Mouse (Mus musculus) intestine, embryonic 15.5 days (tissue): ENCODE results near the gene Mcts2. TPM values are rescaled to one million over a fixed set of nuclear protein-coding genes. Genes with fewer than 3 reads are reported as not detected.
"Not testable (repeated sequence)": the region's sequence is repeated elsewhere in the genome, so short reads cannot be mapped to it uniquely, and the experiment has no call there.

ENCODE experiments used
- ATAC-seq: fragments of 200-750 bp; cut with Nextera tagmentation; 2 replicates; pipeline ENCODE4 v1.8.0; 2017; ENCODE audit warnings: moderate TSS enrichment, moderate library complexity
- H3K27ac ChIP-seq: fragments of 300-500 bp; sonication (generic); 2 replicates; pipeline ENCODE4 v1.5.1; 2015; ENCODE audit warnings: mild to moderate bottlenecking, inconsistent platforms
- H3K27me3 ChIP-seq: fragments of 300-500 bp; sonication (generic); replicated peaks from 2 replicates; pipeline ENCODE4 v1.6.1; 2015; ENCODE audit warnings: inconsistent platforms
- H3K36me3 ChIP-seq: fragments of 300-500 bp; sonication (generic); 2 replicates; pipeline ENCODE4 v1.6.1; 2015; ENCODE audit warnings: inconsistent platforms
- H3K4me1 ChIP-seq: fragments of 300-500 bp; sonication (generic); replicated peaks from 2 replicates; pipeline ENCODE4 v1.6.1; 2015; ENCODE audit warnings: inconsistent platforms
- H3K4me2 ChIP-seq: fragments of 300-500 bp; sonication (generic); replicated peaks from 2 replicates; pipeline ENCODE4 v1.6.1; 2015; ENCODE audit warnings: mild to moderate bottlenecking, inconsistent platforms
- H3K4me3 ChIP-seq: fragments of 300-500 bp; sonication (generic); replicated peaks from 2 replicates; pipeline ENCODE4 v1.5.1; 2015; ENCODE audit warnings: inconsistent platforms
- H3K9ac ChIP-seq: fragments of 300-500 bp; sonication (generic); 2 replicates; pipeline ENCODE4 v1.6.1; 2015; ENCODE audit warnings: inconsistent platforms
- H3K9me3 ChIP-seq: fragments of 300-500 bp; sonication (generic); 2 replicates; pipeline ENCODE4 v1.6.1; 2016; ENCODE audit warnings: inconsistent platforms
- WGBS: fragments of 180-500 bp; shearing (Covaris S2); methylation state at CpG from one replicate; pipeline ENCODE4 v1.1.7; 2015; 5-methylcytosine and 5-hydroxymethylcytosine counted together
- polyA plus RNA-seq: library from polyadenylated mRNA; unstranded; fragments of >200 nt; fragmentation: Nextera tagmentation; extraction: Ambion mirVana; gene quantifications from 2 replicates; pipeline ENCODE4 v1.2.1, GENCODE M21; 2015

Mcts2 gene
- 26.3 and 26.8 TPM in 2 replicates for polyA plus RNA-seq

DNA sequence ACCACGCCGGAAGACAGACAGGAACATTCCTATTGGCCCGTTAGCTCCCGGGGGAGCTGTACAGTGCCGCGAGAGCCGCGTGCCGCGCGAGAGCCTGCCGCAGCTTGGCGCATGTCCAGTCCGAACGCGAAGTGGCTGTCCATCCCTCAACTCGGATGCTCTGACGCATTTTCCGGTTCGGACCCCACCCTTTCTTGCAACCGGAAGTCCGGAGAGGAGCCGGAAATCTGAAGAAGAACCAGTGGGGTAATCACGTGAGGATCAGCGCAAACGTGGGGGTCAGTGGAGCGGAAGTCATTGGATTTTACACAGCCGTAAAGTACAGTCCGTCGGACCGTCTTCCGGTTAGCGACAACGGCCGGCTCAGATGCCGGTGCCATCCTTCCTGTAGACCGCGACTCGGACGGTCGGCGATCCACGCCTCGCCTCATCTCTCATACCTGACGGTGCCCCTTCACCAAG is at the start of gene Mcts2:
Mcts2 (plus strand) TSS at position 230 of the 462 bp plus-strand sequence.
- H3K27me3 ChIP-seq: no peaks in the 10 kb centered on the region
- 44% methylated on average over 45 of the region's 45 CpGs for WGBS
- peak within 1 kb of the TSS; percentile 21; the same call in 1 of the 2 replicates for H3K9ac ChIP-seq
- H3K27ac ChIP-seq: no peak within 1 kb of the TSS
- peak; percentile 96 for ATAC-seq
- no peaks in the 10 kb centered on the region for H3K4me1 ChIP-seq
- H3K36me3 ChIP-seq: peaks cover 57% of the 10 kb centered on the region
- no peaks in the 10 kb centered on the region for H3K9me3 ChIP-seq
- peak within 1 kb of the TSS; percentile 39 for H3K4me3 ChIP-seq
- H3K4me2 ChIP-seq: peak within 1 kb of the TSS; percentile 56

DNA sequence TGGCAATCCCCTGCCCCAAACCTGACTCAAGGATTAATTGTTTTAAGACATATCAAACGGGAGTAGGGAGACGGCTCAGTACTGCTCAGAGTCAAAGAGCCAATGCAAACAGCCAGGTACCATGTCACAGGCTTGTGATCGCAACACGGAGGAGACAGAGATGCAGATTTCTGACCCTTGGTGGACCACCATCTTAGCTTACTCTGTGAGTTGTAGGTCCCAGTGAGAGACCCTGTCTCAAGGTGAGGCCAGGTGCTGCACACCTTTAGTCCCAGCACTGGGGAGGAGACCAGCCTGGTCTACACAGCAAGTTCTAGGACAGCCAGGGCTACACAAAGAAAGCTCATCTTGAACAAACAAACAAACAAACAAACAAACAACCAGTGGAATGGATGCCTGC is 49.5 kb upstream of the Mcts2 start:
- 76% methylated on average over 4 of the region's 4 CpGs for WGBS

DNA sequence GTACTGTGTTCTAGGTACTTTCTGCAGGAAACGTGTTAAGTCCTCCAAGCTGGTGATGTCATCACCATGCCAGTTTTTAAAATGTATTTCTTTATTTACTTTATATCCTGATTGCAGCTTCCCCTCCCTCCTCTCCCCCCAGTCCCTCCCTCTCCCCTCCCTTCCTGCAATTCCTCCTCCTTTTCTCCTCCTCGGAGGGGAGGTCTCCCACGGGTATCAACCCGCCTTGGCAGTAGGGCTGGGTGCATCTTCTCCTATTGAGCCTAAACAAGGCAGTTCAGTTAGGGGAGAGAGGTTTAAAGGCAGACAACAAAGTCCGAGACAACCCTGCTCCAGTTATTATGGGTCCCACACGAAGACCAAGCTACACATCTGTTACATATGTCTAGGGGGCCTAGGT is 48.0 kb upstream of the Mcts2 start:
- Histone ChIP-seq H3K4me2 (no peak overlapping the region), H3K4me3 (no peak overlapping the region), H3K27ac (peak overlapping the region; percentile 82), H3K27me3 (0 out of 2 replicates have a peak, but pooled peaks cover 2% of the 10 kb centered on the region), H3K9me3 (no peaks in the 10 kb centered on the region), H3K36me3 (no peaks in the 10 kb centered on the region), H3K4me1 (peaks cover 11% of the 10 kb centered on the region), H3K9ac (no peak overlapping the region)
- 52% methylated on average over 6 of the region's 6 CpGs for WGBS
- ATAC-seq: no peak

More for the DNA sequence above, 49.5 kb upstream of the Mcts2 start:
- Histone ChIP-seq H3K4me3 (no peak overlapping the region), H3K9ac (no peak overlapping the region), H3K36me3 (no peaks in the 10 kb centered on the region), H3K4me2 (no peak overlapping the region), H3K27ac (peak overlapping the region; percentile 86), H3K27me3 (0 out of 2 replicates have a peak, but pooled peaks cover 2% of the 10 kb centered on the region), H3K9me3 (no peaks in the 10 kb centered on the region), H3K4me1 (peaks cover 11% of the 10 kb centered on the region)
- ATAC-seq: no peak

DNA sequence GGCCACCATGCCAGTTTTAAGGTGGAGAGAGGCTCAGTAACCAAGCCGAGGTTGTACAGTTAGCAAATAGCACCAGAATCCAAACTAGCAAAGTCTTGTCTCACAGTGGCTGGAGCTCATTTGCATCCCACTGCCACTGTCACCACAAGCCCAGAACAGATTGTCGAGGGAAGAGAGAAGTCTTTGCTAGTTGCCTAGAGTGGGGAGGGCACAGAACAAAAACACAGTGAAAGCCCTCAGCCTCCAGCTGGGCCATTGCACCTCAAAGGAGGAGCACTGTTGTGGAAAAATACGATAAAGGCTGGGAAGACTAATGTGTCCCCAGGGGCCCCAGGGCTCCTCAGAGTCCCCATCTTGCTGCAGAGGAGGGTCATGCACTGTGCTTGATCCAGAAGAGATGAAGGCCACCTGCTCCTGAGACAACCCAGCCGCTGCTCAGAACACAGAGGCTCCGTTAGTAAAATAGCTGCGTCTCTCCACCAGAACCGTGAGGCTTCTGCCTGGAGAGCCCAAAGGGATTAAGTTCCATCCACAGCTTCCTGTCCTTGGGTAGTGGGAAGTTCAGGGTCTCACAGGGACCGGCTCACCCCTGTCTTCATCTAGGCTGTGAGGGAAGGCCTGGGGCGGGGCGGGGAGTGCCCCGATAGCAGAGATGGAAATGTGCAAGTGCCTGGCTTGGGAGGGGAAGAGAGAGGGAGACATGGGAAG is 47.3 kb upstream of the Mcts2 start:
- WGBS: 21% methylated on average over 11 of the region's 11 CpGs
- ATAC-seq: peak; percentile 60
- Histone ChIP-seq H3K9ac (no peak overlapping the region; the same call in 1 of the 2 replicates), H3K27me3 (no peaks in the 10 kb centered on the region), H3K4me1 (peaks cover 11% of the 10 kb centered on the region), H3K4me2 (no peak overlapping the region), H3K27ac (peak overlapping the region; percentile 82), H3K9me3 (no peaks in the 10 kb centered on the region), H3K36me3 (no peaks in the 10 kb centered on the region), H3K4me3 (no peak overlapping the region)

DNA sequence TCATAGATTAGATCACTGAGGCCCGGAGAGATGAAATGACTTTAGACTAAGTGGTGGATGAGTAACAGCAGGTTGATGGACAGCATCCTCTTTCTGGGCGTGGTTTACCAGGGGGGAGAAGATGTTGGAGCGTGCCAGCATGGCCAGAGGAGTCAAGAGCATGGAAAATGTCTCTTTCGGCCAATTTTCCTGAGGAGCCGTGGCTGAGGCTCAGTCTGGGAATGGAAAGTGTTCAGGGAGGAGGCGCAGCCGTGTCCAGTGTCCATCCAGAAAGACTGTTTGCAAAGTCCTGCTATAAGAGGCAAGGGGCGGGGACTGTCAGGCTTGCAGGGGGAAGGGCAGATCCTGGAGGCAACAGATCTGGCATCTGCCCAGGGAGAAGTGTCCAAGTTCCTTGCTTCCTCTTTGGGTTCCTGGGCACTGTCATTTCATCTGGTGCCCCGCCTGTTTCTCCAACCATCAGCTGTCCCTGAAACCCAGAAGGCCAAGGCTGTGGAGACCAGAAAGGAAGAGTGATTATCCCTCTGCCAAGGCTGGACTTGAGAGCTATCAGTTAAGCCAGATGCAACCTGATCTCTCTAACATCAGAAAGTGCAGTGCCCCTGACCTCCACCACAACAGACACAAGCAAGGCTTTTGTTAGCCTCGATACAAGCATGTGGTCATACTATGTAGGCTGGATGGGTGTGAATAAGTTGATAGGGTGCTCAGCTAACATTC is 33.8 kb upstream of the Mcts2 start:
- H3K4me3 ChIP-seq: no peak overlapping the region
- ATAC-seq: 0 out of 2 replicates have a peak, but pooled peaks have one; percentile 29
- peaks cover 11% of the 10 kb centered on the region for H3K4me1 ChIP-seq
- H3K9me3 ChIP-seq: no peaks in the 10 kb centered on the region
- WGBS: 48% methylated on average over 10 of the region's 10 CpGs
- H3K27ac ChIP-seq: peak overlapping the region; percentile 5; the same call in 1 of the 2 replicates
- H3K36me3 ChIP-seq: no peaks in the 10 kb centered on the region
- no peak overlapping the region for H3K4me2 ChIP-seq
- H3K9ac ChIP-seq: no peak overlapping the region
- H3K27me3 ChIP-seq: no peaks in the 10 kb centered on the region

DNA sequence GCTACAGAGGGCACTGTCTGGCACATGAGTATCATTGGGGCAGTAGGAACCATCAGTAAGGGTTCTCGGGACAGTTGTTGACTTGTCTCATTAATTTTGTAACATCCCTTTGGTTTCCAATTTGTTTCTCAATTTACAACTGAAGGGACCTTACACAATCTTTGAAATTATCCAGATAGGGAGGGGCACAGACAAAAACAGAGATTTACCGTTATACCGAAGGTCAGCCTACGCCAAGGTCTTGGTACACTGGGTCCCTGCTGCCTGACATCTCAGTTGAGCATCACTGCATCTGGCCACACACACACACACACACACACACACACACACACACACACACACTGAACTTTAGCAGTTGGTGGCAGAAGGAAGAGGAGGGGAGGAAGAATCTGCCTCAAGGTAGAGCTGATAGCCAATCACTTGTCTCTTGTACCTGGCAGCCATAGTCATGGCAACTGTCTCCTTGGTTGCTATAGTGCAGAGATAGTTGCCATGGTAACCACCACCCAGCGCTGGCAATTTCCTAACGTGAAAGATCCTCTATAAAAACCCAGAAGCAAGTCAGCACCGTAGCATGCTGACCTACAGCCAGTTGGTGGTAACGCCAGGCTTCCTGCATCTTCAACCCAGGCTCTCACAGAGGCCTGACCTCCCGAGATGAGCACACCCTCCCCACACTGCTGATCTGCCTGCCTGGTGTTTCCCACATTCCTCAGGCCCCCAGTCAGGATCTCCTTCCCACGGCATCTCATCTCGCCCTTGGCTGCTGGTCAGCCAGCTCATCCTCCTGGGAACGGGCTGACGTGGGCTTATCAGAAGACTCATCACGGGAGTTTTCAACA is 32.7 kb upstream of the Mcts2 start:
- no peak overlapping the region for H3K27ac ChIP-seq
- no peak overlapping the region for H3K4me2 ChIP-seq
- 33% methylated on average over 14 of the region's 14 CpGs for WGBS
- no peak overlapping the region for H3K4me3 ChIP-seq
- H3K36me3 ChIP-seq: no peaks in the 10 kb centered on the region
- peaks cover 11% of the 10 kb centered on the region for H3K4me1 ChIP-seq
- H3K27me3 ChIP-seq: no peaks in the 10 kb centered on the region
- H3K9me3 ChIP-seq: no peaks in the 10 kb centered on the region
- 0 out of 2 replicates have a peak, but pooled peaks have one; percentile 42 for ATAC-seq
- no peak overlapping the region for H3K9ac ChIP-seq

DNA sequence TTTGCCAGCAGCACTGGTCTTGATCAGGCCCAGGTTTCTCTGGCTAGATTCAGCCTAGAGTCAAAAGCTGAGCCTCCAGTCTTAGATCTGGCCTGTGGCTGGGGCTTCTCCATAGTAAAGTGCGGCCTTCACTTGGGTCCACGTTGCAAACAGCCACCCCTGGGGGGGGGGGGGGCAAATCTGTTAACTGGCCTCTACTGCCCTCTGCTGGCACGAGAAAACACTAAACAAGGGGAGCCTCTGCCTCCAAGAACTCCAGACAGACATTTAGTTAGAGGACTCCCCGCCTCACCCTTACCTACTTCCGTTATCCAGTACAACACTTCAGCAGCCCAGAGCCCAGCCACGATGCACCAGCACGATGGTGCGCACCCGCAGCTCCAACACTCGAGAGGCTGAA is 29.4 kb upstream of the Mcts2 start:
- no peak for ATAC-seq
- H3K27me3 ChIP-seq: no peaks in the 10 kb centered on the region
- no peak overlapping the region for H3K9ac ChIP-seq
- no peaks in the 10 kb centered on the region for H3K36me3 ChIP-seq
- no peak overlapping the region for H3K27ac ChIP-seq
- H3K9me3 ChIP-seq: no peaks in the 10 kb centered on the region
- H3K4me2 ChIP-seq: no peak overlapping the region
- H3K4me3 ChIP-seq: no peak overlapping the region
- peaks cover 11% of the 10 kb centered on the region for H3K4me1 ChIP-seq
- 61% methylated on average over 10 of the region's 10 CpGs for WGBS

DNA sequence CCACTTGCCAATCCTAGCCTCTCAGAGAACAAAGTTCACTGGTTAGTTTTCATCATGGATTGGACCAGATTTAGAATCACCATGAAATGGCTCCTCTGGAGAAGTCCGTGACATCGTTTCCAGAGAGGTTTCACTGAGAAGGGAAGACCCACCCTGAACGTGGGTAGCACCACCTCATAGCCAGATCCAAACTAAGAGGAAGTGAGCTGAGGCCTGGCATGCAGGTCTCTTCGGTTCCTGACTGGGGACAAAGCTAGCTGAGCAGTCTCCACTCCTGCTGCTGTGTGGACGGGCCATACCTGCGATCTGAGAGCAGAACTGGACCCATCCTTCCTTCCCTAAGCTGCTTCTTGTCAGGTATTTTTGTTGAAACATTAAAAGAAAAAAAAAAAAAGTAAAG is 25.7 kb upstream of the Mcts2 start:
- Histone ChIP-seq H3K27ac (no peak overlapping the region), H3K4me1 (no peaks in the 10 kb centered on the region), H3K9ac (no peak overlapping the region), H3K36me3 (no peaks in the 10 kb centered on the region), H3K27me3 (no peaks in the 10 kb centered on the region), H3K4me2 (no peak overlapping the region), H3K9me3 (no peaks in the 10 kb centered on the region), H3K4me3 (no peak overlapping the region)
- no peak for ATAC-seq
- WGBS: 77% methylated on average over 6 of the region's 6 CpGs

DNA sequence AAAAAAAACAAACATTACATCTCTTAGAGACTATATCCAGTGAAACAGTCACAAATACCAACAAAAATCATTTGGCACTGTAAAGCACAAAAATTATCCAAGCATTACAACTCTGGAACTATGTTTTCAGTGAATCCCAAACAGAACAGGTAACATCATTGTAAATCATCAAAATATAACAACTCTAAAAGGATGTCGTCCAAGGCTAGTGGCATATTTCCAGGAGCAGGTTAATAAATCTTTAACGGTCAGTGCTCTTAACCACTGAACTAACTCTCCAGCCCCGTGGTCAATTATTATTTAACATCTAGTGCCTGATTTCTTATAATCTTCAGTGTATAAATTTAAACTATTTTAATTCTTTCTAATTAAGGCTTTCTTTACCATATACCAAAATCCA is 20.6 kb upstream of the Mcts2 start:
- WGBS: 65% methylated on average over 3 of the region's 3 CpGs
- not testable (repeated sequence) for H3K36me3 ChIP-seq, H3K4me2 ChIP-seq, H3K4me3 ChIP-seq, H3K4me1 ChIP-seq, ATAC-seq, H3K9ac ChIP-seq, H3K27ac ChIP-seq, H3K9me3 ChIP-seq, H3K27me3 ChIP-seq

DNA sequence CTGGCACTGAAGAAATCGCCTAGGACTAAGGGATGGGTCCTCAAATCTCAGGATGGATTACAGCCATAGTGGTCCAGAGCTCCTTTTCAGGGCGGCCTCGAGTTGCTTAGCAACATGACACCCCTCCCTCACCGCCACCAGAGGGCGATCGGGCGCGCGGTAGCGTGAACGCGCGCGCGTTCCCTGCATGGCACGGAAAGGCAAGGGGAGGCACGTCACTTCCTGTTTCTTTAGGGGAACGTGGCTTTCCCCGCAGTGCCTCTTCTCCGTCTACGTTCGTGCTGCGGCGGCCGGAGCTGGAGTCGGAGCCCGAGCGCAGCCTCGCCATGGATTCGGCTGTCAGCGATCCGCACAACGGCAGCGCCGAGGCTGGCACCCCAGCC is 17.6 kb upstream of the Mcts2 start, which contains the start of gene H13:
H13 (plus strand) TSS at position 206 of the 383 bp plus-strand sequence.
- Histone ChIP-seq H3K9ac (peak within 1 kb of the TSS; percentile 89), H3K27me3 (no peaks in the 10 kb centered on the region), H3K4me3 (peak within 1 kb of the TSS; percentile 86), H3K9me3 (no peaks in the 10 kb centered on the region), H3K27ac (peak within 1 kb of the TSS; percentile 94), H3K4me1 (peaks cover 28% of the 10 kb centered on the region), H3K4me2 (peak within 1 kb of the TSS; percentile 60), H3K36me3 (no peaks in the 10 kb centered on the region)
- 0% methylated on average over 35 of the region's 35 CpGs for WGBS
- ATAC-seq: peak; percentile 87

DNA sequence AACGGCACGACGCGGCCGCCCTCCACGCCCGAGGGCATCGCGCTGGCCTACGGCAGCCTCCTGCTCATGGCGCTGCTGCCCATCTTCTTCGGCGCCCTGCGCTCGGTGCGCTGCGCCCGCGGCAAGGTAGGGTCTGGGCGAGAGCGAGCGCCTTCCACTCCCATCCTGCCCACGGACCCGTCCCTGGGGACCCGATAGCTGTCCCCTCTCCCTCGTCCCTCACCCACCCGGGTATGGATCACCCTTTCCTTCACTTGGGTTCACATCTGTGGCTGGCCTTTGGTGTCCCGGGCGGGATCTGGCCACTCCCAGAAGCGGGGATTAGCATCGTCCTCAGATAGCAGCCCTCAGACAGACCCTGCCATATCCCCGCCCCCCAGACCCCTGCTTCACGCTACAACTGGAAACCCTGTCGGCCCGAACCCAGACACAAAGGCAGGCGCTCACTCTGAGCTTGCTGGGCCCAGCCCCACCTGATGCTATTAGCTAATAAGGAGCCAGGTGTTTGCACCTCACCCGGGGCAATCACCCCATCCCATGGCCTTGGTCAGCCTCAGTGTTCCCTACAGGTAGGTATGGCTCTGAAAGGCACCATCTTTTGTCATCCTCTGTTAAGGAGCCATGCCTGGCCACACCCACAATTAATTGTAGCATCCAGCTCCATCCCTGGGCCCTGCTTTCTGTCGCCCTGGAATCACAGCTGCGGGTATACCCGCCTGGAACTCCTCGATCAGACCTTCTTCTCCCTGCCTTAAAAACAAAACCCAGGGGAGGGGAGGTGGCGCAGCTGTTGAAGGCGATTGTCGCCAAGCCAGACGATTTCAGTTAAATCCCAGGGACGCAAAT is 17.0 kb upstream of the Mcts2 start:
- Histone ChIP-seq H3K27me3 (no peaks in the 10 kb centered on the region), H3K4me2 (peak overlapping the region; percentile 60), H3K36me3 (no peaks in the 10 kb centered on the region), H3K9me3 (no peaks in the 10 kb centered on the region), H3K27ac (peak overlapping the region; percentile 94), H3K4me1 (peaks cover 28% of the 10 kb centered on the region), H3K9ac (peak overlapping the region; percentile 89), H3K4me3 (peak overlapping the region; percentile 86)
- ATAC-seq: peak; percentile 80
- WGBS: under 1% methylated on average over 46 of the region's 46 CpGs
